Mouse (Mus musculus): Measurements from ENCODE around the gene Hs6st3. TPM values are rescaled to one million over a fixed set of nuclear protein-coding genes. Genes with fewer than 3 reads are reported as not detected.
A peak's percentile ranks its signal among the peaks of the same experiment; 100 is the strongest.

Gene Hs6st3
- polyA plus RNA-seq, 1 experiment = 0.08 TPM

DNA sequence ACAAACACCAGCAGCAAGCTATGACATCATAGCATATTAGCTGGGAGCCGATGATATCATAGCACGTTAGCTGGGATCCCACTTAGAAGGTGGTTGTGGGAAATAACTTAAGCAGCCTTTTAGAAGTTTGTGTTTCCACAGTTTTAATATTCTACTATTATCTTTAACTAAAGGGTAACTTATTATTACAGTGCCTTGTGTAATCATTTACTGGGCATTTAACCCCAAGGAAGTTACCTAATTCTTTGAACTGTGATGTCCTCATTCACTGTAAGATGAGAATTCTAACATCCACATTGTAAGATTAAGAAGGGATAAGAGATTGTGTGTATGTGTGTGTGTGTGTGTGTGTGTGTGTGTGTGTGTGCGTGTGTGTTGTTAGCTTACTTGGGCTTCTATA, 697.9 kb downstream of the Hs6st3 start:
- H3K36me3 ChIP-seq (ENCODE audit: control insufficient read depth, insufficient read depth, low read length) = no peaks in the 10 kb centered on the region
- 51% methylated on average over 3 of the region's 3 CpGs for WGBS
- H3K27ac ChIP-seq (ENCODE audit: insufficient read depth, low read depth, low read length) = no peak overlapping the region
- TF ChIP-seq CTCF (conservative IDR thresholded peaks at IDR 0.05; ENCODE audit: insufficient read depth, insufficient read length, low read depth, low read length) (no peak), POLR2A (IDR thresholded peaks at IDR 0.05; ENCODE audit: low read depth, low read length) (no peak)
- peak; percentile 46 for DNase-seq
- H3K27me3 ChIP-seq (replicated peaks; ENCODE audit: control insufficient read depth, insufficient read depth, low read length) = no peaks in the 10 kb centered on the region
- H3K4me3 ChIP-seq (ENCODE audit: insufficient read depth, low read depth, low read length) = no peak overlapping the region
- no peaks in the 10 kb centered on the region for H3K4me1 ChIP-seq (ENCODE audit: control insufficient read depth, insufficient read depth, low read length)

DNA sequence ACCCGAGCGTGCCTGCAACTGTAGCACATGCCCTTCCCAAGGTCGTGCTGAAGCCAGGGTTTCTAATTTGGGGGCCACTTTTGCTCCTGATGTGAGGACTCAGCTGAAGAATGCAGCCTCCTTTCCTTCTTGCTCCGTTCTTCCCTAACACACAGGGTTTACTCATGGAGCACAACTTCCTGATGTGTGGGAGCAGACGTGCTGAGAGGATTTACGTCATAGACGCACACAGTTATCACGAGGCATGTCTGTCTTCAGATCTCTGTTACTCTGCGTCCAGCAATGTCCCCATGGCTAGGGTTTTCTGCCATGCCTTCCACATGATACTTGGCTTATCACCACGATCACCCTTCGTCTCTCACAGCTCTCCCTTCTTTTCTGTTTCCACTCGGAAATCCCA, 709.4 kb downstream of the Hs6st3 start:
- Histone ChIP-seq H3K4me3 (ENCODE audit: insufficient read depth, low read depth, low read length) (no peak overlapping the region), H3K27me3 (replicated peaks; ENCODE audit: control insufficient read depth, insufficient read depth, low read length) (no peaks in the 10 kb centered on the region), H3K27ac (ENCODE audit: insufficient read depth, low read depth, low read length) (no peak overlapping the region), H3K4me1 (ENCODE audit: control insufficient read depth, insufficient read depth, low read length) (no peaks in the 10 kb centered on the region), H3K36me3 (ENCODE audit: control insufficient read depth, insufficient read depth, low read length) (no peaks in the 10 kb centered on the region)
- DNase-seq = no peak
- no peak for TF ChIP-seq CTCF (conservative IDR thresholded peaks at IDR 0.05; ENCODE audit: insufficient read depth, insufficient read length, low read depth, low read length)
- no peak for TF ChIP-seq POLR2A (IDR thresholded peaks at IDR 0.05; ENCODE audit: low read depth, low read length)
- 56% methylated on average over 12 of the region's 12 CpGs for WGBS

DNA sequence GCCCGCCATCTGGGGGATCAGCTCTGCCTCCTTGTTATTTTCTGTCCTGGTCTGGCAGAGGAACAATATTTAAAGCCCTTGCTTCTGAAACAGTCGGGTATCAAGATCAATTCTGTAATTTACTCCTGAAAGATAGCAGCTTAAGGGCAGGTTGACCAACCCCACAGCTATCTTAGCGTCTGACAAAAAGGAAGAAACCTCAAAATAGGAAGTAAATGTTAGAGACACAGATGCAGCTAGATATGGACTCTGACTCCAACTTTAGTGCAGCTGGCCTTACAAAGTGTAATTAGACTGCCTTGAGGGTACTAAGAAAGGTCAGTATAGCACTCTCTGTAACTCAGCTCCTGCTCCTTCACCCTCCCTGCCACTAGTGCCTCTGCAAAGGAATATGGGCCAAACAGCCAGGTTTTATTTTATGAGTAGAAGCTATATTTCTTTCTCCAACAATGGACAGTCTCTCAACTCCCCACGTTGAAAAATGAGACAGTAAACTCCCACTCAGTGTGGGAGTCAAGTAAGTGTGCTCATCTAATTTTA, 710.7 kb downstream of the Hs6st3 start:
- Histone ChIP-seq H3K36me3 (ENCODE audit: control insufficient read depth, insufficient read depth, low read length) (no peaks in the 10 kb centered on the region), H3K4me3 (ENCODE audit: insufficient read depth, low read depth, low read length) (no peak overlapping the region), H3K4me1 (ENCODE audit: control insufficient read depth, insufficient read depth, low read length) (no peaks in the 10 kb centered on the region), H3K27ac (ENCODE audit: insufficient read depth, low read depth, low read length) (no peak overlapping the region), H3K27me3 (replicated peaks; ENCODE audit: control insufficient read depth, insufficient read depth, low read length) (no peaks in the 10 kb centered on the region)
- DNase-seq = no peak
- TF ChIP-seq CTCF (conservative IDR thresholded peaks at IDR 0.05; ENCODE audit: insufficient read depth, insufficient read length, low read depth, low read length) (no peak), POLR2A (IDR thresholded peaks at IDR 0.05; ENCODE audit: low read depth, low read length) (no peak)
- 45% methylated on average over 4 of the region's 4 CpGs for WGBS

DNA sequence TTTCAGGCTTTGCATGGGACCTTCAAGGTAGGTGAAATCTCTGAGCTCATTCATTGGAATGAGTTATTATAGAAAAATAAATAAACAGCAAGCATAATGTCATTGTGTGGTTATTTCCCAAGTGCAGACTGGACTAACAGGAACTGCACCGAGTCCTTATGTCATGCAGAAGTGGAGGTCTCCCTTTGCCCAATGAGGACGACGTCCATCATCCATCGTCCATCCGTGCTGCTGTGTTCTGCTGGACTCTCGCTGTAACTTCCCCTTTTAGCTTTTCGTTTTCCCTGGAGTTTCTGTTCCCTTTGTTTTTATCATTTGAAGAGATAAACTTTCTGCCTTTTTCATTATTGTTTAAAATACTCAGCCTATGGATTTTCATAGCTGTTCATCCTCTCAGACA, 711.2 kb downstream of the Hs6st3 start:
- H3K27ac ChIP-seq (ENCODE audit: insufficient read depth, low read depth, low read length) = no peak overlapping the region
- no peaks in the 10 kb centered on the region for H3K36me3 ChIP-seq (ENCODE audit: control insufficient read depth, insufficient read depth, low read length)
- TF ChIP-seq POLR2A (IDR thresholded peaks at IDR 0.05; ENCODE audit: low read depth, low read length) = no peak
- no peaks in the 10 kb centered on the region for H3K4me1 ChIP-seq (ENCODE audit: control insufficient read depth, insufficient read depth, low read length)
- no peaks in the 10 kb centered on the region for H3K27me3 ChIP-seq (replicated peaks; ENCODE audit: control insufficient read depth, insufficient read depth, low read length)
- DNase-seq = no peak
- no peak overlapping the region for H3K4me3 ChIP-seq (ENCODE audit: insufficient read depth, low read depth, low read length)
- 52% methylated on average over 7 of the region's 7 CpGs for WGBS

GRCm38 (mm10) chr14:119852139-119852538, 714.0 kb downstream of the Hs6st3 start:
- TF ChIP-seq POLR2A (IDR thresholded peaks at IDR 0.05; ENCODE audit: low read depth, low read length) (no peak), CTCF (conservative IDR thresholded peaks at IDR 0.05; ENCODE audit: insufficient read depth, insufficient read length, low read depth, low read length) (no peak)
- peak; percentile 10 for DNase-seq
- WGBS = 14% methylated on average over 5 of the region's 5 CpGs
- Histone ChIP-seq H3K27ac (ENCODE audit: insufficient read depth, low read depth, low read length) (no peak overlapping the region), H3K27me3 (replicated peaks; ENCODE audit: control insufficient read depth, insufficient read depth, low read length) (no peaks in the 10 kb centered on the region), H3K4me1 (ENCODE audit: control insufficient read depth, insufficient read depth, low read length) (no peaks in the 10 kb centered on the region), H3K4me3 (ENCODE audit: insufficient read depth, low read depth, low read length) (no peak overlapping the region), H3K36me3 (ENCODE audit: control insufficient read depth, insufficient read depth, low read length) (no peaks in the 10 kb centered on the region)

DNA sequence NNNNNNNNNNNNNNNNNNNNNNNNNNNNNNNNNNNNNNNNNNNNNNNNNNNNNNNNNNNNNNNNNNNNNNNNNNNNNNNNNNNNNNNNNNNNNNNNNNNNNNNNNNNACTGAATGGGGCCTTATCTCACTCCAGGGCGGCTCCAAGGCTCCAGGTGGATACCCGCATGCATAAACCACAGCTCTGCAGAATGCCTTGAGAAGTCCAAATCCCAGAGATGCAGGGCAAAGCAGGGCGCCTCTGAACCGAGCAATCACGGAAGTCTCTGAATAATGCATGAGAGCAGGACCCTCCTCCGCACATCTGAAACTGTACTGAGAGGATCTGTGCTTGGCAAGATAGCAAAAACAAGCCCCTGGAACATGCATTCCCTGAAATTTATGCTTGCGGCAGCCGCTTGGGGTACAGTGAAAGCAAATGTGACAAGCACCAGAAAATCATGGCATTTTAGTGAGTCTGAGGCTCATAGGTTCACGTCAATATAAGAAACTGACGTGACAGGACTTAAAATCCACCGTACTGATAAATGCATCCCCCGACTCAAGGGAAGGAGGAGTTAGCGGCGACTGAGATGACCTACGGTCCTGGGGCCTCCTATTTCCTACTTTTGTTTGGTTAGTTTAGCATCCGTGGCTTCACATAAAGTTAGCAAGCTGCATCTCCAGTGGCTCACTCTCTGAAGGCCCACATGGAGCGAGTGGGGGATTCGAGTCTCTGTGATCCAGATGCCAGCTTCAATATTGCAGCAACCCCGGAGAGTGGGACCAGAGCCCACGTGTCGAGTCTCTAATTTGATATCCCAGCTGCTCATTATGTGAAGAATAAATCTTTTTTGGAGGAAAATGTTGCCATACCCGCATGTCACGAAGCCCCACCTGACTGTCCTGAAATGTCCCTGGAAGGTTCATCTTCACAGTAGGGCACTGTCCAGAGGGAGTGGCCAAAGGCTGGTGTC, 719.5 kb downstream of the Hs6st3 start:
- DNase-seq = no peak
- 47% methylated on average over 23 of the region's 23 CpGs for WGBS
- Histone ChIP-seq H3K4me3 (ENCODE audit: insufficient read depth, low read depth, low read length) (no peak overlapping the region), H3K4me1 (ENCODE audit: control insufficient read depth, insufficient read depth, low read length) (no peaks in the 10 kb centered on the region), H3K36me3 (ENCODE audit: control insufficient read depth, insufficient read depth, low read length) (no peaks in the 10 kb centered on the region), H3K27me3 (replicated peaks; ENCODE audit: control insufficient read depth, insufficient read depth, low read length) (no peaks in the 10 kb centered on the region), H3K27ac (ENCODE audit: insufficient read depth, low read depth, low read length) (no peak overlapping the region)
- no peak for TF ChIP-seq CTCF (conservative IDR thresholded peaks at IDR 0.05; ENCODE audit: insufficient read depth, insufficient read length, low read depth, low read length)
- TF ChIP-seq POLR2A (IDR thresholded peaks at IDR 0.05; ENCODE audit: low read depth, low read length) = no peak

DNA sequence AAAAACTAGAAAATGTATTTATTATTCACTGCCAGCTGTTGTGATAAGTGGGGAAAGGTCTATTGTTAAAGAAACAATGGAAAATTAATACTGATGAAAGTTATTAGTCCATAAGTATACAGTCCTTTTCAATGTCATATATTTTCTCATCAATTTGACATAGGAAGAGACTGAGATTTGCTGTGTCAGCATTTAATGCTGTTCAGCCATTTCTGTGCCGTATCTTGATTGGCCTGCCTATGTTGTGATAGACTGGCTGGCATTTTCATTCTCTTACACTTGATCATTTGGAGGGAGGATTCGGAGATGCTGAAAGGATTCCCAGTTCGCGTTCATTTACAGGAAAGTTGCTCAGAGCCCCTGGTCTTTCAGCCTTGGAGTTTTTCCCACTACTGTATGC, 735.5 kb downstream of the Hs6st3 start:
- no peak for TF ChIP-seq POLR2A (IDR thresholded peaks at IDR 0.05; ENCODE audit: low read depth, low read length)
- no peak for TF ChIP-seq CTCF (conservative IDR thresholded peaks at IDR 0.05; ENCODE audit: insufficient read depth, insufficient read length, low read depth, low read length)
- Histone ChIP-seq H3K36me3 (ENCODE audit: control insufficient read depth, insufficient read depth, low read length) (no peaks in the 10 kb centered on the region), H3K4me1 (ENCODE audit: control insufficient read depth, insufficient read depth, low read length) (no peaks in the 10 kb centered on the region), H3K27me3 (replicated peaks; ENCODE audit: control insufficient read depth, insufficient read depth, low read length) (no peaks in the 10 kb centered on the region), H3K27ac (ENCODE audit: insufficient read depth, low read depth, low read length) (no peak overlapping the region), H3K4me3 (ENCODE audit: insufficient read depth, low read depth, low read length) (no peak overlapping the region)
- 96% methylated on average over 4 of the region's 4 CpGs for WGBS
- no peak for DNase-seq

Data from kidney, adult 2 months (tissue).